Mouse (Mus musculus): Measurements from ENCODE around the gene Gjb5.

The Gjb5 gene

DNA sequence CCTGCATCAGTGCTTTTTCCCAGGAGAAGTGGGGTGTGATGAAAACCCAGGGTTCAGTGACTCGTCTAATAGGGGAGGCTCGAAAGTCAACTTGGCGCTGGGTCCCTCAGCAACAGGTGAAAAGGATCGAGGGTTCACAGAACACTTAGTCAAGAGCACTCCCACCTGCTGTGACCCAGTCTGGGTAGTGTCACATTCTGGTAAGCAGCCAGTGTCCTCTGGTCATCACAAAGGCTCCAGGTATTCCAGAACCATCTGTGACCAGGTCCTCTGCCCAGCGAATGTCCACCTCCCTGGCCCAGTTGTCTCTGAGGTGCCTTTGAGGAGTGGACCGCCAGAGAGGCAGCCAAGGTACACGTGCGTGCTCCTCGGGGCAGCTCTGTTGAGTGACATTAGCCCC lies 46.4 kb downstream of the Gjb5 start:
- no peak for DNase-seq (ENCODE audit: low read depth, low spot score)

DNA sequence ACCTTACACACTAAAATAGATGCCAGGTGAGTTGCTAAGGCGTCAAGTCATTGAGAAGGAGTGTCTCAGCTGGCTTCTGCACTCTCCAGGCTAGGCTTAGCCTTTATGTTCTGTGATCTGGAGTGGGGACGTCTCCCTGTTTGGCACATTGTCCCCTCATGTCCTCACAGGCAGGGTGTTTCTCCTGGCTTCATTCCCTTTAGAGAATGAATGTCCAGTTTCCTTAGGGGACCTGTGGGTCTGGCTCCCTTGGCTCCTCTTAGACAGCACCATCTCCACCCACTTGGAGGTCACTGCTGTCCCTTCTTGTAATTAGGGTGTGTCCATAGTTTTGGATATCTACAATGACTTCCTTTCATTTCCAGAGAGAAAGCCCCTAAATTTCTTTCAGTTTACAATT lies 51.1 kb downstream of the Gjb5 start:
- no peak for DNase-seq (ENCODE audit: low read depth, low spot score)

All from ZHBTc4 (cell line).